Mouse (Mus musculus): ENCODE measurements at regions not wholly inside any gene's neighbourhood (a gene's known extent, or its start where the extent isn't known, plus 50 kb on each side); places are given as distances from the start of the nearest gene placed in this dataset.

GRCm38 (mm10) chr4:29076683-29077082 is 263.8 kb downstream of the Epha7 start:
- Histone ChIP-seq H3K27ac (ENCODE audit: insufficient read depth, low read depth) (no peak overlapping the region), H3K9me3 (replicated peaks; ENCODE audit: low read length) (peaks cover 7% of the 10 kb centered on the region), H3K36me3 (replicated peaks in 1 of 2; ENCODE audit: control insufficient read depth in 1 of 2, insufficient read depth in 1 of 2, low read length in 1 of 2) (no peaks in the 10 kb centered on the region), H3K4me1 (ENCODE audit: control insufficient read depth in 1 of 2, insufficient read depth in 2 of 2) (no peaks in the 10 kb centered on the region), H3K79me2 (replicated peaks; ENCODE audit: control insufficient read depth, extremely low read depth, insufficient read depth, poor library complexity, severe bottlenecking) (no peaks in the 10 kb centered on the region), H3K9ac (ENCODE audit: insufficient read depth, low read depth) (no peak overlapping the region), H3K4me2 (ENCODE audit: insufficient read depth, low read depth, poor library complexity, severe bottlenecking) (no peak overlapping the region), H3K27me3 (replicated peaks) (no peaks in the 10 kb centered on the region), H3K4me3 (replicated peaks in 1 of 3; ENCODE audit: low read depth in 2 of 3, low read length in 2 of 3, poor library complexity in 1 of 3) (no peak overlapping the region)
- DNase-seq (ENCODE audit: extremely low read depth), result no peak
- in situ Hi-C loops (cut with MboI; ENCODE audit: low pct_ligation_motif_present, low pct_unique_long_range_greater_than_20kb, low sequenced_read_pairs) (no loop called here), dilution Hi-C loops (cut with MboI; ENCODE audit: extremely low pct_ligation_motif_present, extremely low pct_unique_long_range_greater_than_20kb, low sequenced_read_pairs) (no loop called here)
- TF ChIP-seq CHD1 (IDR thresholded peaks at IDR 0.05; ENCODE audit: low read depth, low read length), result no peak
- no peak for TF ChIP-seq POLR2AphosphoS2 (IDR thresholded peaks at IDR 0.05; ENCODE audit: low read depth, low read length)
- TF ChIP-seq USF2 (conservative IDR thresholded peaks at IDR 0.05; ENCODE audit: low read depth, low read length), result no peak

GRCm38 (mm10) chr4:29078391-29078790 is 265.5 kb downstream of the Epha7 start:
- H3K4me2 ChIP-seq (ENCODE audit: insufficient read depth, low read depth, poor library complexity, severe bottlenecking), result no peak overlapping the region
- peaks cover 12% of the 10 kb centered on the region for H3K9me3 ChIP-seq (replicated peaks; ENCODE audit: low read length)
- TF ChIP-seq PAX5 (IDR thresholded peaks at IDR 0.05; ENCODE audit: low read length) (no peak), MAFK (IDR thresholded peaks at IDR 0.05; ENCODE audit: insufficient replicate concordance, low read length) (peak; percentile 67; the same call in 1 of the 2 replicates), NELFE (IDR thresholded peaks at IDR 0.05; ENCODE audit: low read depth, low read length) (no peak)
- H3K27me3 ChIP-seq (replicated peaks), result no peaks in the 10 kb centered on the region
- no peak overlapping the region for H3K27ac ChIP-seq (ENCODE audit: insufficient read depth, low read depth)
- in situ Hi-C loops (cut with MboI; ENCODE audit: low pct_ligation_motif_present, low pct_unique_long_range_greater_than_20kb, low sequenced_read_pairs) (no loop called here), dilution Hi-C loops (cut with MboI; ENCODE audit: extremely low pct_ligation_motif_present, extremely low pct_unique_long_range_greater_than_20kb, low sequenced_read_pairs) (no loop called here)
- no peak overlapping the region for H3K4me3 ChIP-seq (replicated peaks in 1 of 3; ENCODE audit: low read depth in 2 of 3, low read length in 2 of 3, poor library complexity in 1 of 3)
- no peaks in the 10 kb centered on the region for H3K79me2 ChIP-seq (replicated peaks; ENCODE audit: control insufficient read depth, extremely low read depth, insufficient read depth, poor library complexity, severe bottlenecking)
- no peaks in the 10 kb centered on the region for H3K36me3 ChIP-seq (replicated peaks in 1 of 2; ENCODE audit: control insufficient read depth in 1 of 2, insufficient read depth in 1 of 2, low read length in 1 of 2)
- DNase-seq (ENCODE audit: extremely low read depth), result no peak
- no peaks in the 10 kb centered on the region for H3K4me1 ChIP-seq (ENCODE audit: control insufficient read depth in 1 of 2, insufficient read depth in 2 of 2)
- no peak overlapping the region for H3K9ac ChIP-seq (ENCODE audit: insufficient read depth, low read depth)

GRCm38 (mm10) chr4:29083545-29084290 is 270.8 kb downstream of the Epha7 start:
- in situ Hi-C loops (cut with MboI; ENCODE audit: low pct_ligation_motif_present, low pct_unique_long_range_greater_than_20kb, low sequenced_read_pairs), result no loop called here
- no peaks in the 10 kb centered on the region for H3K79me2 ChIP-seq (replicated peaks; ENCODE audit: control insufficient read depth, extremely low read depth, insufficient read depth, poor library complexity, severe bottlenecking)
- no peak overlapping the region for H3K27ac ChIP-seq (ENCODE audit: insufficient read depth, low read depth)
- no peaks in the 10 kb centered on the region for H3K36me3 ChIP-seq (replicated peaks in 1 of 2; ENCODE audit: control insufficient read depth in 1 of 2, insufficient read depth in 1 of 2, low read length in 1 of 2)
- no peak overlapping the region for H3K4me2 ChIP-seq (ENCODE audit: insufficient read depth, low read depth, poor library complexity, severe bottlenecking)
- H3K4me3 ChIP-seq (replicated peaks in 1 of 3; ENCODE audit: low read depth in 2 of 3, low read length in 2 of 3, poor library complexity in 1 of 3), result no peak overlapping the region
- no peak for DNase-seq (ENCODE audit: extremely low read depth)
- H3K27me3 ChIP-seq (replicated peaks), result no peaks in the 10 kb centered on the region
- no peaks in the 10 kb centered on the region for H3K4me1 ChIP-seq (ENCODE audit: control insufficient read depth in 1 of 2, insufficient read depth in 2 of 2)
- dilution Hi-C loops (cut with MboI; ENCODE audit: extremely low pct_ligation_motif_present, extremely low pct_unique_long_range_greater_than_20kb, low sequenced_read_pairs), result no loop called here
- peaks cover 17% of the 10 kb centered on the region for H3K9me3 ChIP-seq (replicated peaks; ENCODE audit: low read length)
- TF ChIP-seq TCF12 (IDR thresholded peaks at IDR 0.05; ENCODE audit: low read depth, low read length), result no peak
- TF ChIP-seq TBP (conservative IDR thresholded peaks at IDR 0.05; ENCODE audit: low read depth, low read length), result no peak
- no peak for TF ChIP-seq PAX5 (IDR thresholded peaks at IDR 0.05; ENCODE audit: low read length)
- no peak for TF ChIP-seq ZKSCAN1 (IDR thresholded peaks at IDR 0.05; ENCODE audit: borderline replicate concordance, low read depth, low read length)
- no peak for TF ChIP-seq JUND (conservative IDR thresholded peaks at IDR 0.05; ENCODE audit: low read depth, low read length)
- TF ChIP-seq MEF2A (IDR thresholded peaks at IDR 0.05; ENCODE audit: borderline replicate concordance, low read depth, low read length), result no peak
- TF ChIP-seq USF2 (conservative IDR thresholded peaks at IDR 0.05; ENCODE audit: low read depth, low read length), result no peak
- TF ChIP-seq ZNF384 (IDR thresholded peaks at IDR 0.05; ENCODE audit: low read depth, low read length), result no peak
- no peak for TF ChIP-seq ETS1 (conservative IDR thresholded peaks at IDR 0.05; ENCODE audit: low read depth, low read length)
- no peak for TF ChIP-seq SMC3 (IDR thresholded peaks at IDR 0.05; ENCODE audit: low read depth, low read length)
- no peak for TF ChIP-seq MYC (IDR thresholded peaks at IDR 0.05; ENCODE audit: low read depth, low read length)
- no peak for TF ChIP-seq NELFE (IDR thresholded peaks at IDR 0.05; ENCODE audit: low read depth, low read length)
- no peak for TF ChIP-seq MAFK (IDR thresholded peaks at IDR 0.05; ENCODE audit: insufficient replicate concordance, low read length)
- no peak overlapping the region for H3K9ac ChIP-seq (ENCODE audit: insufficient read depth, low read depth)

Measured in CH12.LX (cell line).